Mouse (Mus musculus): ENCODE measurements around the gene Ccdc121. TPM values are rescaled to one million over a fixed set of nuclear protein-coding genes. Genes with fewer than 3 reads are reported as not detected.
"Not testable (repeated sequence)": the region's sequence is repeated elsewhere in the genome, so short reads cannot be mapped to it uniquely, and the experiment has no call there.

Gene Ccdc121
- total RNA-seq, 1 experiment from 2014 or later: not detected

DNA sequence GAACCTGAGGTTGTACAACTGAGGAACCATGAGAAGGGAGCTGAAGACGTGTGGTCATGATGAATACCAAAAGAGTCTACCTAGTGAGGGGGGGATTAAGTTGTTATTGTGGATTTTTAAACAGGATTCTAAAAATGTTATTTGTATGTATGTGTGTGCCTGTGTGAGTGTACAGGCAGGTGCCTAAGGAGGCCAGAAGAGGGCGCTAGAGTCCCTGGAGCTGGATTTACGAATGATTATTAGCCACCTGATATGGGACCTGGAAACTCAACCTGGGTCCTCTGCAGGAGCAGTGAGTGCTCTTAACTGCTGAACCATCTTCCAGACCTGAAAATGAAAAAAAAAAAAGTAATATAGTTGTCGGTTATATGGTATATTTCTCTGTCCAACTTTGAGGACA lies 7.9 kb upstream of the Ccdc121 start:
- ATAC-seq (replicated peaks; ENCODE audit: insufficient number of reproducible peaks, low FRiP score, low TSS enrichment, poor library complexity, severe bottlenecking): no peak

DNA sequence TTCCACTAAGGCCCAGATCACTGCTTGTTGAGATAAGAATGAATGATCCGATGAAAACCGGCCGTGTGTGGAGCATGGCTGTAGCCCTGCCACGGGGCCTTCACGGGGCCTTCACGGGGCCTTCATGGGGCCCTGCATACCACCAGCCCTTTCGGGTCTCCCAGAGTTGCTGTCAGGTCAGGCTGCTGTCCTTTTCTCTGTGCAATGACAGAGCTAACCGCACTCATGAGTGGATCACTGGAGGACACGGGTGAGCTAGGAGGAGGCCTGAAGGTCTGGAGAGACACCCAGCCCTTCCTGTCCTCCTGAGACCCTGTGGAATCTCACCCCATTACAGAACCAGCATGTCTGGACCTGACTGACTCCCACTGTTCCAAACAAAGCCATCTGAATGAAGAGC lies 6.8 kb upstream of the Ccdc121 start:
- ATAC-seq (replicated peaks; ENCODE audit: insufficient number of reproducible peaks, low FRiP score, low TSS enrichment, poor library complexity, severe bottlenecking): no peak

DNA sequence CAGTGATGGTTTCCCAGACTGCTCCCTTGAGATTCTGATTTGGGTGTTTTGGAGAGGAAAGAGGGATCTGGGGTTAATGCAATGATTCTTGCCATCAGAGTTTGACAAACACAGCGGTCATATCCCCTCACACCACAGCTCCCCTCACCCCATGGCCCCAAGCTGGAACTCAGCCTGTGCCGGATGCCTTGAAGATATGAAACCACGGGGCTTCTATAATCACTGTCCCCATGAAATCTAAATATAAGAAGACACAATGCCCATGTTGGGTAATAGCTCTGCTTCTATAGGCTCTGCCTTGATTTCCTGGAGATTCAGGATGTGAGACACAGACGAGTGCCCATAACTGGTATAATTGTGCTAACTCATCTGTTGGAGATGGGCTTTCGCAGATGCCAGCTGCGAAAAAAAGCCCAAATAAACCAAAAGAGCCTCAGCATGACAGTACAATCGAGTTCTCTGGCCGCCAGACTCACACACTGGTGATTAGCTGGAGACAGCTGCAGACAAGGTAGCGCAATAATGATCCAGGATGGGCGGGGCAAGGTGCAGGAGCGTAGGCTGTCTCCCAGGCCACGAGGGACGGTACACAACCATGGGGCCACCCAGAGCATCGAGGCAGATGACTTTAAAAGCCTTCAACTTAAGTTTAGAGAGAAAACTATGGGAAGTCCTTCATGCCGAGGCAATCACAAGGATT lies 1.3 kb upstream of the Ccdc121 start:
- no peak for ATAC-seq (replicated peaks; ENCODE audit: insufficient number of reproducible peaks, low FRiP score, low TSS enrichment, poor library complexity, severe bottlenecking)

DNA sequence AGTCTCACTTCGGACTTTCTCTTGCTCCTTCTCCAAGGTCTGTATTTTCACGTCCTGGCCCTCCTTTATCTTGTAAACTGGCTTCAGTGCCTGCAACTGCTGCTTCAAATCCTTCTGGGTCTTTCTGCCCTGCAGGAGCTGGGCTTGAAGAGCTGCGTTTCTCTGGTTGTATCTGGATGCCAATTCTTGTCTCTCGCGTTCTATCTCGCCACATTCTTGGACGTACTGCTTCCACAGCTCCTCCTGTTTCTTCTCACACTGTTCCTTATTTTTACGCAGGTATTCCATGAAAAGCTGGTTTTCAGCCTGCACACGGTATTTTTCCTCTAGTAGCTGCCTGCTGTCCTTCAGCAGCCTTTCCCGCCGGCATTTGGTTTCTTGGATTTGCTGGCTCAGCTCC lies 396 bp downstream of the Ccdc121 start:
- ATAC-seq (replicated peaks; ENCODE audit: insufficient number of reproducible peaks, low FRiP score, low TSS enrichment, poor library complexity, severe bottlenecking): not testable (repeated sequence)

DNA sequence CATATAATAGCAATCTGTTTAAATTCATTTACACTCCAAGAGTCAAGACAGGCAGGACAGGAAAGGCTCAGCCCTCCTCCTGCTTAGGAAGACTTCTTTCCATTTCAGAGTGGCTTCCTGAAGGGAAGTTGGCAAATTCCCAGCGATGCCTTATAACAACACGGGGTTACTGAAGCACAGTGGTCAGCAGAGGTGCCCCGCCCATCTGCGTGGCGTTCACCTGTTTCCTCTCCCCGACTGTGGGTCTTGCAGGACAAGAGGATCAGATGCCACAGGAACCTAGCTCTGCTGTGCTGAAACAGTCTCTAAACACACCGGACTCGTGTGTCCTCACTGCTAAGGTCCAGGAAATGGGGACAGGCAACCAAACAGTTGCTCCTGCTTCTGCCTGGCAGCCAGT lies 5.9 kb downstream of the Ccdc121 start:
- ATAC-seq (replicated peaks; ENCODE audit: insufficient number of reproducible peaks, low FRiP score, low TSS enrichment, poor library complexity, severe bottlenecking): no peak

DNA sequence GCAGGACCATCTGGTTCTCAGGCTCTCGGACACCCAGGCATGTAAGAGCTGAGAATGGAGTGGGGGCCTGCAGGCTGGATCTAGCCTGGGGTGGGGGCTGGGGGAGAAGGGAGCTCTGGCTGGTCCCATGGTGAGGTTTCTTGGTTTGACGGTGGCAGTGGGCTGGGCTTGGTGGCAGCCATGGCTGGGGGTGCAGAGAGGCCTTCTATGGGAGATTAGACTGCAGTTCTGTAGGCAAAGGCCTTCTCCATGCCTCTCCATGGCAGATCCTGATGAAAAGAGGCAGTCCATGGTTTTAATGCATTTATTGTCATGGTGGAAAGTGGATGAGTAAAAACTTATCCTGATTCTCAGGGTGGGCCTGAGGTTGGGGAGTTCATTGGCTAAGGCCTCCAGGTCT lies 7.8 kb downstream of the Ccdc121 start:
- ATAC-seq (replicated peaks; ENCODE audit: insufficient number of reproducible peaks, low FRiP score, low TSS enrichment, poor library complexity, severe bottlenecking): no peak

DNA sequence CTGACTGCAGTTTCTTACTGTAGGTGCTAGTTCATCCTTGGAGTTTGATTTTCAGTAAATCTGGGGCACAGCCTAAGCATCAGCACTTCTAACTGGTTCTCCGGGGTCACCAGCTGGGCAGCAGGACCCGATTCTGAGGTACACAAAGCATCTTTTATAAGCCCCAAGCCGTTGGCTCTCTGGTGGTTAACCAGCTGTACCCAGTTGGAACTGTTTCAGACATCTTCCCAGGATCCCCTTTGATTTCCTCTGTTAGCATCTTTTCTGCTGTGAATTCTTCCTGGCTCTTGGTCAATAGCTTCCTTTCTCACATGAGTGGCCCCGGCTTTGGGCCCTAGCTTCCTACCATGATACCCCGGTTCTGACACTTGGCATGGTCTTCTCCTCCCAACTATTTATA lies 26.6 kb downstream of the Ccdc121 start:
- ATAC-seq (replicated peaks; ENCODE audit: insufficient number of reproducible peaks, low FRiP score, low TSS enrichment, poor library complexity, severe bottlenecking): no peak

DNA sequence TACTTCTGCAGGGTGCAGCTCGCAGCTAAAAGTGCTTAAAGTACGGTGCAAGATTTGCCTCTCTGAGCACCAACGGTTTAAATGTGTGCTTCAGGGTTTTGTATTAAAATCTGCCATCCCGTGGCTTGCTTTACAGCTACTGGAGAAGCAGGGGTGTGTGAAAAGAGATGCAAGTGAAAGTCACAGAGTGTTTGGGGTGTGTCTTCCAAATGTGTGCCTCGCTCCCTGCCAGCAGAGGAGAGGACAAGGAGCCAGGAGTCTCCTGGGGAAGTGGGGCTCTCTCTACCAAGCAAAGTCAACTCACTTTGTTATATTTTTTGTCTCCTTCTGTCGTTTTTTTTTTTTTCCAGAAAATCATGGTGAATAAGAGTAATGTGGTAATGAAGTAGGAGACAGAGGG lies 34.7 kb downstream of the Ccdc121 start:
- no peak for ATAC-seq (replicated peaks; ENCODE audit: insufficient number of reproducible peaks, low FRiP score, low TSS enrichment, poor library complexity, severe bottlenecking)

DNA sequence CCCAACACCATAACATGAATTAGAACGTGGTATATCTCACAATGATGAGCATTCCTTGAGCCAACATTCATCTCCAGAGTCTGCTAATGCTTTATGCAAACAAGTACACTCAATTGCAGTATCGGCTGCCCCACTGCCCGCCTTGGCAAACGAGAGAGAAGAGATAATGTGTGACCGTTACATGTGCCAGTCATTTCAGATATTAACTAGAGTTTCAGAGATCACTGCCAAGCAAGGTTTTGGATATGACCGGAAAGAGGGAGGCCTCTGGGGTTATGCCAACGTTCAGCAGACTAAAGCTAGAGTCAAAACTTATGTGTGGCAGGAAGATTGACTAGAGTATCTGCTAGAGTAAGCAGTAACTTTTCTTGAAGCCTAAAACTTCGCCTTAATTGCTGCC lies 35.1 kb downstream of the Ccdc121 start:
- ATAC-seq (replicated peaks; ENCODE audit: insufficient number of reproducible peaks, low FRiP score, low TSS enrichment, poor library complexity, severe bottlenecking): no peak

DNA sequence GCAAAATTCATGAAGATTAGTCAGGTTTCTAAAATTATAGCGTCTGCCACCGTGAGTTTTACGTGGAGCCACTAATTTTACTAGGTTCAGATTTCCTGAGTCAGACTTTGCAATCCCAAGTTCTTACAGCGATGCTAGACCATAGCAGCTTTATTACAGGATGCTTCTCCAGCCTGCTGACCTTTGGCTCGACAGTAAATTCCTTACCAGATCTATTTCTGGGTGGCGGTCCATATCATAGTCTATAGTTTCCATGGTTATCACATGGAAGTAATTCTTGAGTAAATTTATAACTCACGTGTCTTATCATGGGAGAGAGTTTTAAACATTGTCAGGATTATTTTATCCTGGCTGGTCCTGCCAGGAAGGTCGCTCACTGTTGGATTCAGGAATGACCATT lies 41.8 kb downstream of the Ccdc121 start:
- ATAC-seq (replicated peaks; ENCODE audit: insufficient number of reproducible peaks, low FRiP score, low TSS enrichment, poor library complexity, severe bottlenecking): no peak

DNA sequence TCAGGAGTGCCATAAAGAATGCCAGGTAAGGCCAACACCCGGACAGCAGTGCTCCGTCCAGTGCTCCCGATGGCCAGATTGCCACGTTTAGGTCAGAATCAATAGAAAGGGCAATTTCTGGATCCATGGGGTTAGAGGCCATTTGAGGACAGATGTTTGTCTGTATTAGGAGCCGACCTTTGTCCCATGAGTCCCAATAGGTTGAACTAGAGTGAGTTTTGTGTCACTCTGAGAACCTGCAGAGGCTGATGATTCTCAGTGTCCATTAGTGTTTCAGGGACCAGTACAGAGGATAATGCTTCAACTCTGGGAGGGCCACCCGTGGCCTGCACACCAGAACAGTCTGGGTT lies 44.0 kb downstream of the Ccdc121 start:
- no peak for ATAC-seq (replicated peaks; ENCODE audit: insufficient number of reproducible peaks, low FRiP score, low TSS enrichment, poor library complexity, severe bottlenecking)

DNA sequence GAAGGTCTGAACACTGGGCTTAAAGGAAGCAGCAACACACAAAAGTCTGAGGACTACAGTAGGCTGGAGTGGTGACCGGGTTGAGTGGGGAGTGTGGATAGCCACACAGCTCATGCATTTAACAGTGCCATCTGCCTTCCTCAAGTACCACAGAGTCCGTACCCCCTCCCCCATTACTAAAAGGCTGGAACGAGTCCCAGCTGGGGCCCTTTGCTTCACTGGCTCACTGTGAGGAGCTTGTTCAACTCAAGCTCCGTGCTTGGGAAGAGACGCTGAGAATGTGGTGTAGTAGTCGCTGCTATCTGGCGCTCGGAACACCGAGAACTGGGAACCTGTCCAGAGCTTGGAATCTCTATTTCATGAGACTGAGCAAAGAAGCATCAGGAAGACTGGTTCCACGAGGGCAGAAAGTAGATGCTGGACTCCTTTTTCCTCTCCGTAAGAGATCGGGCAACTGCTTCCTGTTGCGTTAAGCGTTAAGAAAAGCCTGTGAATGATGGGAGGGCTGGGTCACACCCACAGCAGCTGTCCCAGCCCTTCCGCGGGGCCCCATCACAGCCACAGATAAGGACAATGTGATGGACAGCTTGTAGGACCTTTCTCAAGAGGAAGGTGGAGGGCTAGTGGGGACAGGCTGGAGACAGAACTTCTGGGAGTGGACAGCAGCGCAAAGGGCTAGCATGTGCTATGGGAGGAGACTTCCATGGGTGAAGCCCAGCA lies 44.5 kb downstream of the Ccdc121 start:
- ATAC-seq (replicated peaks; ENCODE audit: insufficient number of reproducible peaks, low FRiP score, low TSS enrichment, poor library complexity, severe bottlenecking): no peak

DNA sequence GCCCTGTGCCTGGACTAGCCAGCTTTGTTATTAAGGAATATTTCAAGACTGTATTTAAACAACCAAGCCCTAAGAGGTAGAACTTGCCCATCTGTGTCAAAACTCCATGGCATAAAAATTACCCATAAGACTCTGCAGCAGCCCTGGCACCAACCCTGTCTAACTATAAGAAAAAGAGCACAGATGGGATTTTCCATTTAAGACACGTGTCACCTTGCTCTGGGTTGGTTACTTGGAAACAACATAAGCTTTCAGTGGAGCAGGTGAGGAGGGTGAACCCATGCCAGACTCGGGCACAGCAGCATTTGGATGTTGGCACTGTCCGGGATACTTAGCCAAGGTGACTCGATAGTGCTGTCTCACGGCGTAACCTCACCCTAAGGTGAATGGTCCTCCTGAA lies 45.2 kb downstream of the Ccdc121 start:
- ATAC-seq (replicated peaks; ENCODE audit: insufficient number of reproducible peaks, low FRiP score, low TSS enrichment, poor library complexity, severe bottlenecking): no peak

DNA sequence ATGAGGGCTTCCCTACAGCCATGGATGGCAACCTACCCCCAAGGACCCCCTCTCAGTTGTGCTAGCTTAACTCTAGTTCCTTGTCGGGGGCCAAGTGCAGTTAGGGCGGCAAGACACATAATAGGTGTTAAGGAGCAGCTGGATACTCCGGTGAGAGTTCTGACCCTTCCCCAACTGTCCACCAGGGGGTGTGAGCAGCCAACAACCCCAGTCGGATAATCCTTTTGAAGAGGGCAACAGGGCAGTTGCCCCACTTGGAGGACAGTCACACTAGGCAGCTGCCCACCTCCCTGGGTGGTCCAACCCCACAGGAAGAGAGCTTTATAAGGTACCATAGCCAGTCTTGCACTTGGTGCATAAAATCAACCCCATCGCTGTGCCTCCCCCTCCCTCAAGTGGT lies 46.2 kb downstream of the Ccdc121 start:
- peak; percentile 59; the same call in 1 of the 2 replicates for ATAC-seq (replicated peaks; ENCODE audit: insufficient number of reproducible peaks, low FRiP score, low TSS enrichment, poor library complexity, severe bottlenecking)

DNA sequence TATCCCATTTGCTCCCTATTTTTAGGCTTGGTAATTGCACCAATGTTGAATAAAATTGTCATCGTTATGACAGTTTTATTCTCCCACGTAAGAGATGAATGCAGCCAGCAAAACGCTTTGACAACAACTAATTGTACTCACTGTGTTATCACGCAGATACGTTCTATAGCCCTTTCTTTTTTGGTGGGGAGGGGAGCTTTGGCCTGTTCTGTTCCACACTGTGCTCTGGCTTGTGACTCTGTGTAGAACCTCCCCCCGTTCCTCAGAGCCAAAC lies 48.4 kb downstream of the Ccdc121 start:
- no peak for ATAC-seq (replicated peaks; ENCODE audit: insufficient number of reproducible peaks, low FRiP score, low TSS enrichment, poor library complexity, severe bottlenecking)

DNA sequence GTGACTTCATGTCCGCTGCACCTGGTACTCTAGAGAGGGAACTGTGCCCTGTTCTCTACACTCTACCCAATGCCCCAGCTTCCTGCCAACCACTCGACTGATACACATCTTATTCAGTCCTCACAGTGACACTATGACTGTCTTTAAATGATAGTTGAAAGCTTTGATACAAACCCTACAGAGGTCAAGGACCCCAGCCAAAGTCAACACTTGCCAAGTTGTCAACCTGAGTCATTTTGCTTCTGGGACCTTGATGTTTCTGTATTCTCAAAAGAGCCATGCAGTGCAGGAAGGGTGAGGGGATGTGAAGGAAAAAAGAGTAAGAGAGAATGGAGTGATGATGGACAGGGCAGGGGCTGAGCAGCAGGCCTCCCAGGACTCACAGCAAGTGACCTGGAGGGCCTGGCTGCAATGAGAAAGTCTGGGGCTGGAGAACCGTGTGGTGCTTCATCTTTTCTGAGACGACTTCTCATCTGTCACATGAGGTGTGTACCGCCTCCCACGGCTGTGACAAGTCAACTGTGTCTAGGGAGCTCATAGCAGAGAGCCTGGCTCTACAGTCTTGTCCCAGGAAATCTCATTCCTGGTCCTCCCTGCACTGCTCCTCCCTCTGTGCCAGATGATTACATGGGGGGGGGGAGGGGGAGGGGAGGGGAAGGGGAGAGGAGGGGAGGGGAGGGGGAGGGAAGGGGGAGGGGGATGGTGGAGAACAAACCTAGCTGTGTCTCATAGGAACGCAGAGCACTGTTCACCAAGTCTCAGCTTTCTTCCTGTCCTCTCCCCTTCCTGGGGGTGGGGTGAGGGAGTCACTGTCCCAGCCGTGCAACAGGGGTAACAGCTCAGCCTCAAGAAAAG lies 49.0 kb downstream of the Ccdc121 start:
- ATAC-seq (replicated peaks; ENCODE audit: insufficient number of reproducible peaks, low FRiP score, low TSS enrichment, poor library complexity, severe bottlenecking): no peak

DNA sequence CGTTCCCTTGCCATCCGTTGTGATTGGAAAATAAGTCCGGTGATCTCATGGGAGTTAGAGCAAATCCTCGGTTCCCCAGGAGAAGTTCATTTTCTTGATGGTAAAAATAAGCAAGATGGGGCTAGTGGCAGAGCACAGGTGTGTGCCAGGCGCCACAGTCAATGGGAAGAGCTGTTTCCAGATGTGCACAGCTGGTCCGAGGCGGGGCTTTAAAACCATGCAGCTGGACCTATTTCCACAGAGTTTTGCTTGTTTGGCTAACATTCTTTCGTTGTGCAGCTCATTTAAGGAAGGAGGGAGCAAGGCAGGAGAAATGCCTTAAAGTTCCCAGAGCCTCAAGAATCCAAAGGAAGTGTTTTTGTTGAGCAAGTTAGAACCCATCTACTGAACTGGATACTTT lies 49.8 kb downstream of the Ccdc121 start:
- ATAC-seq (replicated peaks; ENCODE audit: insufficient number of reproducible peaks, low FRiP score, low TSS enrichment, poor library complexity, severe bottlenecking): no peak

DNA sequence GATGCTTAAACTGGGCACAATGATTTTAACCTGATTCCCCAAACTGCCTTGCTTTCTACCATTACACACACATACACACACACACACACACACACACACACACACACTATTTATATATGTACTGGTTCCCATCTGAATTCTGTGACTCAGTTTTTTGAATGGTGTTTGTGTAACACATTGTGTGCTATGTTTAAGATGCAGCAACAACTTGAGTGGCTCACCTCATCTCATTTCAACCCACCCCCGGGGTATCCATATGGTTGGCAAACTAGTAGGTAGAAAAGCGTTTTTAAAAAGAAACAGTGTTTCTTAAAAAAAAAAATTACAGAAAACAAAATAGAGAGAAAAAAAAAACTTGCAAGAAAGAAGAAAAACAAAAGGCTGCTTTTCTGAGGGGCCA lies 51.0 kb downstream of the Ccdc121 start:
- ATAC-seq (replicated peaks; ENCODE audit: insufficient number of reproducible peaks, low FRiP score, low TSS enrichment, poor library complexity, severe bottlenecking): no peak
